Mouse (Mus musculus): ENCODE measurements around the gene Rbfox1. TPM values are rescaled to one million over a fixed set of nuclear protein-coding genes. Genes with fewer than 3 reads are reported as not detected.
A peak's percentile ranks its signal among the peaks of the same experiment; 100 is the strongest.

The Rbfox1 gene
- polyA plus RNA-seq, 1 experiment from 2014 or later = 103 TPM

- 64% methylated on average over 3 of the region's 3 CpGs for WGBS
- Histone ChIP-seq H3K4me1 (replicated peaks) (peaks cover 34% of the 10 kb centered on the region), H3K4me2 (replicated peaks) (no peak overlapping the region), H3K36me3 (no peaks in the 10 kb centered on the region), H3K9me3 (no peaks in the 10 kb centered on the region), H3K27ac (no peak overlapping the region), H3K9ac (replicated peaks) (no peak overlapping the region), H3K4me3 (replicated peaks) (no peak overlapping the region), H3K27me3 (no peaks in the 10 kb centered on the region)
- ATAC-seq = no peak
Measured at GRCm38 (mm10) chr16:6885617-6886016, 1000.5 kb downstream of the Rbfox1 start.

GRCm38 (mm10) chr16:6889221-6889620 lies 1004.1 kb downstream of the Rbfox1 start:
- 84% methylated on average over 4 of the region's 4 CpGs for WGBS
- no peaks in the 10 kb centered on the region for H3K27me3 ChIP-seq
- H3K4me2 ChIP-seq (replicated peaks) = no peak overlapping the region
- H3K27ac ChIP-seq = no peak overlapping the region
- no peak overlapping the region for H3K9ac ChIP-seq (replicated peaks)
- no peaks in the 10 kb centered on the region for H3K9me3 ChIP-seq
- no peak overlapping the region for H3K4me3 ChIP-seq (replicated peaks)
- no peaks in the 10 kb centered on the region for H3K36me3 ChIP-seq
- no peak for ATAC-seq
- peaks cover 14% of the 10 kb centered on the region; the same call in 1 of the 2 replicates for H3K4me1 ChIP-seq (replicated peaks)

GRCm38 (mm10) chr16:6897734-6898133 lies 1012.6 kb downstream of the Rbfox1 start:
- H3K4me2 ChIP-seq (replicated peaks) = no peak overlapping the region
- H3K27ac ChIP-seq = 0 out of 2 replicates have a peak overlapping the region, but pooled peaks have one; percentile 19
- H3K9ac ChIP-seq (replicated peaks) = no peak overlapping the region
- H3K4me1 ChIP-seq (replicated peaks) = peaks cover 15% of the 10 kb centered on the region; the same call in 1 of the 2 replicates
- no peaks in the 10 kb centered on the region for H3K36me3 ChIP-seq
- no peaks in the 10 kb centered on the region for H3K27me3 ChIP-seq
- 38% methylated on average over 6 of the region's 6 CpGs for WGBS
- ATAC-seq = no peak
- no peaks in the 10 kb centered on the region for H3K9me3 ChIP-seq
- H3K4me3 ChIP-seq (replicated peaks) = no peak overlapping the region

GRCm38 (mm10) chr16:6900006-6900405 lies 1014.9 kb downstream of the Rbfox1 start:
- H3K4me1 ChIP-seq (replicated peaks) = peaks cover 15% of the 10 kb centered on the region; the same call in 1 of the 2 replicates
- no peaks in the 10 kb centered on the region for H3K9me3 ChIP-seq
- no peaks in the 10 kb centered on the region for H3K36me3 ChIP-seq
- no peak overlapping the region for H3K27ac ChIP-seq
- no peaks in the 10 kb centered on the region for H3K27me3 ChIP-seq
- no peak for ATAC-seq
- WGBS = 80% methylated on average over 2 of the region's 2 CpGs
- no peak overlapping the region for H3K9ac ChIP-seq (replicated peaks)
- no peak overlapping the region for H3K4me3 ChIP-seq (replicated peaks)
- no peak overlapping the region for H3K4me2 ChIP-seq (replicated peaks)

- Histone ChIP-seq H3K4me1 (replicated peaks) (no peaks in the 10 kb centered on the region), H3K27me3 (no peaks in the 10 kb centered on the region)
- WGBS = 81% methylated on average over 4 of the region's 4 CpGs
Measured at GRCm38 (mm10) chr16:6904984-6905383, 1019.8 kb downstream of the Rbfox1 start.

GRCm38 (mm10) chr16:6906001-6906400 lies 1020.8 kb downstream of the Rbfox1 start:
- Histone ChIP-seq H3K9ac (replicated peaks) (no peak overlapping the region), H3K4me1 (replicated peaks) (no peaks in the 10 kb centered on the region), H3K9me3 (no peaks in the 10 kb centered on the region), H3K27me3 (no peaks in the 10 kb centered on the region), H3K27ac (no peak overlapping the region), H3K4me3 (replicated peaks) (no peak overlapping the region), H3K4me2 (replicated peaks) (no peak overlapping the region), H3K36me3 (no peaks in the 10 kb centered on the region)
- WGBS = 52% methylated on average over 2 of the region's 2 CpGs
- ATAC-seq = no peak

More at GRCm38 (mm10) chr16:6904984-6905383, 1019.8 kb downstream of the Rbfox1 start:
- Histone ChIP-seq H3K9me3 (no peaks in the 10 kb centered on the region), H3K9ac (replicated peaks) (no peak overlapping the region), H3K4me2 (replicated peaks) (no peak overlapping the region), H3K27ac (no peak overlapping the region), H3K4me3 (replicated peaks) (no peak overlapping the region), H3K36me3 (no peaks in the 10 kb centered on the region)
- no peak for ATAC-seq

- H3K4me1 ChIP-seq (replicated peaks) = no peaks in the 10 kb centered on the region
- no peak for ATAC-seq
- 65% methylated on average over 6 of the region's 6 CpGs for WGBS
- H3K36me3 ChIP-seq = no peaks in the 10 kb centered on the region
- H3K9ac ChIP-seq (replicated peaks) = no peak overlapping the region
- H3K27ac ChIP-seq = no peak overlapping the region
- H3K27me3 ChIP-seq = no peaks in the 10 kb centered on the region
- no peaks in the 10 kb centered on the region for H3K9me3 ChIP-seq
- H3K4me2 ChIP-seq (replicated peaks) = no peak overlapping the region
- H3K4me3 ChIP-seq (replicated peaks) = no peak overlapping the region
Measured at GRCm38 (mm10) chr16:6907550-6907949, 1022.4 kb downstream of the Rbfox1 start.

- Histone ChIP-seq H3K9me3 (no peaks in the 10 kb centered on the region), H3K4me1 (replicated peaks) (no peaks in the 10 kb centered on the region), H3K27me3 (no peaks in the 10 kb centered on the region), H3K4me3 (replicated peaks) (no peak overlapping the region), H3K27ac (no peak overlapping the region), H3K36me3 (no peaks in the 10 kb centered on the region), H3K9ac (replicated peaks) (no peak overlapping the region), H3K4me2 (replicated peaks) (no peak overlapping the region)
- ATAC-seq = no peak
- 76% methylated on average over 4 of the region's 4 CpGs for WGBS
Measured at GRCm38 (mm10) chr16:6914531-6914930, 1029.4 kb downstream of the Rbfox1 start.

- Histone ChIP-seq H3K9me3 (no peaks in the 10 kb centered on the region), H3K4me3 (replicated peaks) (no peak overlapping the region), H3K27me3 (no peaks in the 10 kb centered on the region), H3K36me3 (no peaks in the 10 kb centered on the region), H3K4me2 (replicated peaks) (no peak overlapping the region), H3K27ac (no peak overlapping the region), H3K9ac (replicated peaks) (no peak overlapping the region), H3K4me1 (replicated peaks) (no peaks in the 10 kb centered on the region)
- WGBS = 68% methylated on average over 3 of the region's 3 CpGs
- ATAC-seq = no peak
Measured at GRCm38 (mm10) chr16:6918641-6919040, 1033.5 kb downstream of the Rbfox1 start.

GRCm38 (mm10) chr16:6919681-6920080 lies 1034.5 kb downstream of the Rbfox1 start:
- no peak overlapping the region for H3K4me3 ChIP-seq (replicated peaks)
- H3K27me3 ChIP-seq = no peaks in the 10 kb centered on the region
- H3K27ac ChIP-seq = no peak overlapping the region
- no peak overlapping the region for H3K9ac ChIP-seq (replicated peaks)
- 38% methylated on average over 5 of the region's 5 CpGs for WGBS
- no peak overlapping the region for H3K4me2 ChIP-seq (replicated peaks)
- no peaks in the 10 kb centered on the region for H3K9me3 ChIP-seq
- H3K4me1 ChIP-seq (replicated peaks) = no peaks in the 10 kb centered on the region
- no peaks in the 10 kb centered on the region for H3K36me3 ChIP-seq
- no peak for ATAC-seq

GRCm38 (mm10) chr16:6927661-6928060 lies 1042.5 kb downstream of the Rbfox1 start:
- 93% methylated on average over 2 of the region's 2 CpGs for WGBS
- H3K4me3 ChIP-seq (replicated peaks) = no peak overlapping the region
- no peak for ATAC-seq

GRCm38 (mm10) chr16:6930795-6931194 lies 1045.6 kb downstream of the Rbfox1 start:
- no peaks in the 10 kb centered on the region for H3K4me1 ChIP-seq (replicated peaks)
- no peak overlapping the region for H3K27ac ChIP-seq
- H3K4me3 ChIP-seq (replicated peaks) = no peak overlapping the region
- no peak overlapping the region for H3K9ac ChIP-seq (replicated peaks)
- no peaks in the 10 kb centered on the region for H3K36me3 ChIP-seq
- H3K27me3 ChIP-seq = no peaks in the 10 kb centered on the region
- H3K9me3 ChIP-seq = no peaks in the 10 kb centered on the region
- 62% methylated on average over 3 of the region's 3 CpGs for WGBS
- ATAC-seq = no peak
- no peak overlapping the region for H3K4me2 ChIP-seq (replicated peaks)

More at GRCm38 (mm10) chr16:6927661-6928060, 1042.5 kb downstream of the Rbfox1 start:
- no peaks in the 10 kb centered on the region for H3K27me3 ChIP-seq
- H3K9ac ChIP-seq (replicated peaks) = no peak overlapping the region
- H3K9me3 ChIP-seq = no peaks in the 10 kb centered on the region
- H3K4me2 ChIP-seq (replicated peaks) = no peak overlapping the region
- H3K36me3 ChIP-seq = no peaks in the 10 kb centered on the region
- no peaks in the 10 kb centered on the region for H3K4me1 ChIP-seq (replicated peaks)
- no peak overlapping the region for H3K27ac ChIP-seq

GRCm38 (mm10) chr16:6946151-6946550 lies 1061.0 kb downstream of the Rbfox1 start:
- Histone ChIP-seq H3K9ac (replicated peaks) (no peak overlapping the region), H3K9me3 (no peaks in the 10 kb centered on the region), H3K27me3 (no peaks in the 10 kb centered on the region), H3K4me2 (replicated peaks) (no peak overlapping the region), H3K4me1 (replicated peaks) (no peaks in the 10 kb centered on the region), H3K4me3 (replicated peaks) (no peak overlapping the region), H3K36me3 (no peaks in the 10 kb centered on the region), H3K27ac (no peak overlapping the region)
- 71% methylated on average over 6 of the region's 6 CpGs for whole genome bisulfite sequencing
- ATAC-seq = no peak

Measured in midbrain, embryonic 13.5 days (tissue).